Mouse (Mus musculus) embryo, embryonic 11.5 days (tissue): ENCODE data around the gene Ppp2r5c.

Experiments
- DNase-seq: peaks from one replicate; pipeline ENCODE4 v3.0.0-alpha.2; 2012; ENCODE audit warnings: low read depth, low spot score

Gene Ppp2r5c

DNA sequence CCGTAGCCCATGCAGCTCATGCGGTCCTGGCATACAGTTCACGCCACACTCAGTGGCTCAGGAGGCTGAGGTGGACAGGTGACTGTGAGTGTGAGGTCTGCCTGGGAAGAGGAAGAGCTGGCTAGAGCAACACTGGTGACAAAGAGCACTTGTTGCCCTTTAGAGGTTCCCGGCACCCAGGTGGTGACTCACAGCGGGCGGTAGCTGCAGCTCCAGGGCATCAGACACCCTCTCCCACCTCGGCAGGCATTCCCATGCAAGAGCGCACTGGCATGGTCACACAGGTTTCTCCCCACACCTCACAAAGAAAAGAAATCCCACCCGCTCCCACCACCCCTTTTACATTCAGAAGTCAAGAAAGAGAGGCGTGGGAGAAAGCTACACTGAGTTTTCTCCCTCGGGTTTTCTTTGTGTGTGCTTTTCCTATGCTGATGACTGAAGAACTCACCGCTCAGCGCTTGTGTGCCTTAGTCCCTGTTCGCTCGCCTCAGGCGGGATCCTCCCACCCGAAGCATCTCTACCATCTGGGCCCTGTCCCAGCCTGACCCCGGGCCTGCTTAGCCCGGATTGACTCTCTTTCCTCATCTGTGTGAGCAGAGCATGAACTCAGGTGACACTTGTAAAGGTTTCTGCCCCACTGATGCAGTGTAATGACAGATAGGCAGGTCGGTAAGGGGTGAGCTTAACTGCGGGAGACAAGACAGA lies 108.8 kb downstream of the Ppp2r5c start:
- DNase-seq, result no peak

DNA sequence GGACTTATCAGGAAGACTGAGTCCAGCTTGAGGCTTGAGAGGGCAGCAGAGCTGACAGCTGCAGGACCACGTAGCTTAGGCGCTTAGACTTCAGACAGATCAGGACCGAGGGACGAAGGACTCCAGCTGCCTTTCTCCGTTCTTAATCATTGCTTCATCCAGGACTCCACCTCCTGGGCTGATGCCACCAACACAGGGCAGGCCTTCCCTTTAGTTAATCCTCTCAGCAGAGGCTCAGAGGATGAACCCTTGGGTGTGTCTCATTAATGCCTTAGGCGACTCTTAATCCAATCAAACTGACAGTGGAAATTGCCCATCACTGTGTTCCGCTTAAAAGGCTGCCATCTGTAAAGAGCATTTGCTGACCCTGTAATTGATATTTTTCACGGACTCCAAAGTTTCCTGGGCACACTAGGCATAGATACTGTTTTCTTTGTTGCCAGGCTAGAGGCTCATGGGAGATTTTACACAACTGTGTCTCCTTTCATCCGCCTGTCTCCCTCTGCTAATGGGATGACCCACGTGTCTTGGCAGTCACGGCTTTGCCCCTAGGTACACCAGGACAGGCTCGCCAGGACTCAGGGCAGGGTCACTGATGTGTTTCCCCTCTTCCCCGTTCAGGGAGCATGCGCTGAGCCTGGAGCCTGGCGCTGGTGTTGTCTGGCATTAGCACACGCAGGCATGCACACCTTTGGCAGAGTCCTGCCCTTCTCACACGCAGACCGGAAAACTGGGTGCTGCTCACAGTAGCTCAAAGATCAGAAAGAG lies 110.1 kb downstream of the Ppp2r5c start:
- DNase-seq, result no peak

DNA sequence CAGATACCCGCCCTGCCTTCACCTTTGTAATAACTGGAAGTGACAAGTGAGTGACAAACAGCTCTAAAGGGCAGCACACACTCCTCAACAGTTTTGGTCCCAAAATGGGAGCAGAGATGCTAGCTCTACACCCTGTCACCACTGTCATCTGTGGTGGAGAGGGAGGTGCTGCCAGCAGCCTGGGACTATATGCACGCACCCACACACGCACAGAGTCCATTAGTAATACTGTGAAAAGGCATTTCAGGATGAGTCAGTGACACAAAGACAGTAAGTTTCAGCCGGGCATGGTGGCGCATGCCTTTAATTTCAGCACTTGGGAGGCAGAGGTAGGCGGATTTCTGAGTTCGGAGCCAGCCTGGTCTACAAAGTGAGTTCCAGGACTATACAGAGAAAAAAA lies 111.3 kb downstream of the Ppp2r5c start:
- DNase-seq, result no peak

DNA sequence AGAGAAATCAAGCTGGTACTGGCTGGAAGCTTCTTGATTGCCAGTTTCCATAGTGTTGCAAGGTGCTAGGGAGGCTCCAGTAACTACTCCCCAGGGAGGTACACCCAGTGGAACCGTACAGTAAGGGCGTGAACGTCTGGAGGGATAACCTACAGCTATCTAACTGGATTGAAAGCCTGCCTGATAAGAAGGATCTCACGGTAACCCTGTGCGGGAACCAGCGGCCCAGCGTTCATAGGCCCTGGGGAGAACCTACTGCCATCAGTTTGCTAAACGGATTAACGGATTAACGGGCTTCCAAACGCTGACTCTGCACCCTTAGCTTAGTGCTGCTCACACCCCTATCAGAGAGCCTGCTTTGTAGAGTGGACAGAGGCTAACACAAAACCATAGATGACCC lies 116.5 kb downstream of the Ppp2r5c start:
- DNase-seq, result no peak

DNA sequence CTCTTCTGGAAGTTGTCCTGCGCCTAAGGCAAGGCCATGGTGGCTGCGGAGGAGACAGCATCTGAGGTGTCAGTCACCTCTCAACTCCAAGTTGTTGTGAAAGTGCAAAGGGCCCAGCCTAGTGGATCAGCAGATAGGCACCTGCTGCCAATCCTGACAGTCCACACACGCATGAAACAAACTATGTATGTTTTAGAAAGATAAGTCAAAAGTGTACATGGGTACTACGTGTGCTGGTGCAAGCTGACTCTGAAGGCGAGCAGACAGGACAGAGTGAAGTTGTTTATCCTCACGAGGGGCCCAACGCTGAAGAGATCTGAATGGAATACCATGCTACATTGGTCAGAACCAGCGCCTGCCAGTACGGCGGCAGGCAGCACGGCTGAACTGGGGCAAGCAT lies 117.9 kb downstream of the Ppp2r5c start:
- no peak for DNase-seq

DNA sequence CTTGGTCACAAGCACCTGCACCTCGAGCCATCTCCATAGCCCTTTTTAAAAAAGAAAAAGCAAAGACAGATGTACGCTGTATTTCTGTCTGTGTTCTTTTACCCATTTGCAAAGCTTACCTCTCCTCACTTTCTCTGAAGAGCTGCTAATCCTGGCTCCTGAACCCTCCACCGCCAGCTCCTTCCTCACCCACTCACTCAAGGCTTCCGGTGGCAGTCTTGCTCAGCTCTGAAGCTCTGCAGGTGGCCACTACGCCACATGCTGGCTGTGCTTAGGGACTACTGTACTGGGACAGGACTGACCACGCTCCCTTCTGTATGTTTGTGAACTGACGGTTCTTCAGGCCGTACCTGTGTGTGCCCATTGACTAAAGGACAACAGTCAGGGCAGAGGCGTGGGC lies 119.4 kb downstream of the Ppp2r5c start:
- no peak for DNase-seq

DNA sequence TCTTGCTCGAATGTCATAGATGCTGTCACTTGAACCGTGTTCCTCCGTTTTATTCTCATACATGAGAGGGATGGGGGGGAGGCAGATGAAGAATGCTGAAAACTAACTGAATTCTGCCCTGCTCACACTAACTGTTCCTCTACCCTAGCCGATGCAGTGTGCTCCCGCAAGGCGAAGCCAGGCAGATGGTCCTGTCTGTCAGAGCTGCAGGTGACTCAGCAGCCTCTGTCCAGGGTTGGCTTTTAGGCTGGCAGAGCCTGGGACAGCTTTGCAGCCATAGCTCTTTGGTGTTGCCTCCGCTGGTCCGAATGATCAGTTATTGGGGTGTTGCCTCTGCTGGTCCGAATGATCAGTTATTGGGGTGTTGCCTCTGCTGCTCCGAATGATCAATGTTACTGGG lies 124.1 kb downstream of the Ppp2r5c start:
- DNase-seq, result no peak

DNA sequence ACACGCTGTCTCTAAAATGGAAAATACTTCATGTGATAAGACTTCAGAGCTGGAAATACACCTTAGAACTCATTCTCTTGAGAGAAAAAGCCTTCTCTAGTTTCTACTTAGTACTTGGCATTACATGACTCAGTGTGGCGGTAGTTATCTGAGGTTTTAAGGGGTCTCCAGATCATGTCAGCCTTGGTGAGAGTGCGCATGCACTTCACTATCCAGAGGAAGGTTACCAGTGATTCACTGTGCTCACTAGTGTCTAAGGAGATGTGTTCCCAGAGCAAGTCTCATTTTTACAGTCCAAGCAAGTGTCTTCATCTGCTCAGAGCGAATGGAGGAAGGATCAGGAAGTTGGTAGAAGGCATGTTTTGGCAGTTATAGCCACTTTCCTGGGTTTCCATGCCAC lies 125.4 kb downstream of the Ppp2r5c start:
- no peak for DNase-seq

DNA sequence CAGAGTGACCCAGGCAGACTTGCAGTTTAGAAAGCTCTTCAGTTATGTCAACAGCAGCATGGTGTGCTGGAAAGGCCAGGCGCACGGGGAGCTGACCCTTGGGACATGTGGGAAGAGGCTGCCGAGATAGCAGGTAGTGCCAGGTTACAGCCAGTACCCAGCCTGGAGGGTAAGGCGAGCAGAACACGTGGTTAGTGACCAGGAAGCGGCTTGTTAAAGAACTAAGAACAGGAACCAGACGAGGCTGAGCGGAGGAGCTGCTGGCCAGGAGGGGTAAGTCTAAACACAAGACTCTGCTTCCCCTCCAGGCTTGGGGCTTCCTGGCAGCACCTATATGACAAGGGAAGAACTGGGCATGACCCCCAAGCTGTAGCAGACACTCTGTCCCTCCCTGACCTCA lies 126.7 kb downstream of the Ppp2r5c start:
- no peak for DNase-seq

DNA sequence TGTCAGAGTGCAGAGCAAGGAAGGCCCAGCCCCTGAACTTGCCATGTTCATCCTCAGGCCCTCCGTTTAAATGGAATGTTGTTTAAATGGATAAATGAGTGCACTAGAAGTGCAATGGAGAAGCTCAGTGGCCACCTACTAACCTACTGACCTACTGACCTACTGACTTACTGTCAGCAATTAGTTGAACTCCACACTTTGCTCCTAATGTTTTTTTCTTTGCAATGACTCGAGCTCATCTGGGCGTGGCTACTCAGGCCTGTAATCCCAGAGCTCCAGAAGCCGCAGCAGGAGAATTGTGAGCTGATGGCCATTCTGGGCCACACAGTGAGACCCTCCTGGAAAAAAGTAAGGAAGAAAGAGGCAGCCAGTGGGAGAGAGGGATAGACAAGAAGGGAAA lies 129.0 kb downstream of the Ppp2r5c start:
- DNase-seq, result no peak

DNA sequence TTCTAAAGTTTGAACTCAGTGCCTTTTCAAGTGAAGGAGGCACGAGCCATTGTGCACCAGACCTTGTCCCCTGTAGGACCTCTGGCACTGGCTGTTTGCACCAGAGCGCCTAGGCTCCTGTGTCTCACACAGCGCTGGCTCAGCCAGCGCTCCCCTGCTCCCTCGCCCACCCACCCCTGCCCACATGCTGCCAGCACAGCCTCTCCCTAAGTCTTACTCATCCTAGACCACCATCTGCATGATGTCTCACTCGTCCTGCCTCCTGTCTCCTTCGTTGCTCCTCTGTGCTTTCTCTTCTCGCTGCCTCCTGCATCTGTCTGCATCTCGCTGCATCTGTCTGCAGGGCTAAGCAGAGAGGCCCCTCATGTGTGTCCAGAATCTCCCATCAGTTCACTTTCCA lies 131.4 kb downstream of the Ppp2r5c start:
- no peak for DNase-seq

DNA sequence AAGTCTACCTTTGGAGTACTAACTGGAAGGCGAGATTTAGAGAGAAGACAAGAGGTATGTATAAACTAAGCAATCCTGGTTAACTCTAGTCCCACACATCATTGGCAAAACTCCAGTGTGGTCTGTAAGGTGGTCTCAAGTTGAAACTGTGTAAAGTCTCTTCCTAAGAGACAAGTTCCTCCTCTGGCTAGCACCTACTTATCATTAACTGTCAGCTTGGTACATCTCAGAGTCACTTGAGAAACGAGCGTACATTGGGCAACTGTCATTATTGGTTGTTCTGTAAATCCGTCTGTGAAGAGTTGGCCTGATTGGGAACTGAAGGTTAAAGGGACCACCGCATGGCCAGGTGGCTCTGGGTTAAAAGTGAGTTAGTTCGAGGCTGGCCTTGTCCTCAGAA lies 141.7 kb downstream of the Ppp2r5c start:
- DNase-seq, result no peak

DNA sequence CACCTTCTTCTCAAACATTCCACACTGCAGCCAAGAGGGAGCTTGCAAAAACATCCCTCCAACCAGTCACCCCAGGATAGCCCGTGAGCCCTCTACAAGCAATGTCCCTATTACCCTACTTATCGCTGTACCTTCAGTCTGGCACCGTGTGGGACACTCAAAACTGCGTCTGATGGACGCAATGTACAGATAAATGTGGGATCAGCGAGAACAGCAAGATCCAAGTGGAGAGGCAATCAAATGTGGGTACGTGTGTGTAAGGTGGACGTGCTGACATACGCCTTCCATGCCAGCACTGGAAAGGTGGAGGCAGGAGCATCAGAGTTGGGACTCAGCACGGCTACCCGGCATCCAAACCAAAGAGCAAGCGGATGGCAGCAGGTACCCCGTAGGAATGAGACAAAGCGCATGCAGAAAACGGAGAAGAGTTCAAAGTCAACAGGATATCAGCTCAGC lies 143.9 kb downstream of the Ppp2r5c start:
- no peak for DNase-seq

DNA sequence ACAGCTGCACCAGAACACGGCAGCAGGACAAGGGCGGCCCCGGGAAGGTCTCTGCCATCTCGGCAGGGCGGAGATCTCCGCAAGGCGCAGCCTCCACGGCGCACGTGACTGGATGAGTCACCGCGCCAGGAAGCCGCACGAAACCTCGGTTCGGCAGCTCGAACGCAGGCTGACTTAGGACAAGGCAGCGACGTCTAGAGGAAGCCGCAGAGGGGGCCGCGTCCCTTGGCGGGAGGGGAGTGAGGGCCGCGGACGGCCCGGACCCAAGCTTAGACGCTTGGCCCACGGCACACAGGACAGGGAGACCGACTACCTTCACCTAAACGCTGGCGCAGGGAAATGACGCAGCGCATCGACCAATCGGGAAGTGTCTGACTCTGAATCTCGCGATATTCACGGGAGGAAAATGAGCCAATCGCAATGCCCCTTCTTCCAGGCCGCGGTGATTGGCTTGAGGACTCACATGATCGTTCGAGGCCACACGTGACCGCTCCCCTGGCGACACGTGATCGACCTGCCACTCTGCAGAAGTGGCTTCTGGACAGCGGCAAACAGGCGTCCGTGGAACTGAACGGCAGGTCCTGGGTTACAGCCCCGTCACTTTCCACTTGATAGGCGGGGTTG lies 144.5 kb downstream of the Ppp2r5c start:
- DNase-seq, result peak; percentile 98

DNA sequence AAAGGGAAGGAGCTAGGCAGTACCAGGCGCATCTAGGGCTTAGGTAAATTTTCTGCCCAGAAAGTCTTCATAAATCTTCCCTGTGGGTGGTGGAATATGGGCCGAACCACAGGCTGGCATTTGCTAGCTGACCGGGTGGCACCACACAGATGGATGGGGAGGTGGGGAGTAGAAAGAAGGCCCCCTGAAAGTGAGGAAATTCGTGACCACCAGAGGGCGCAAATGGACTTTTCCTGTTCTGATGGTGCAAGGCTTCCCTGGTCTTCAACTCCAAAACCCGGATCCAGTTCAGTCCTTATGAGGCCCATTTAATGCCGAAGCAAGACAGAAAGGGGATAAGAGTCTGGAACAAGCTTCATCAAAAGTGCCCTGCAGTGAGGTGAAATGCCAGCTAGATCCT lies 151.6 kb downstream of the Ppp2r5c start:
- DNase-seq, result peak; percentile 56

DNA sequence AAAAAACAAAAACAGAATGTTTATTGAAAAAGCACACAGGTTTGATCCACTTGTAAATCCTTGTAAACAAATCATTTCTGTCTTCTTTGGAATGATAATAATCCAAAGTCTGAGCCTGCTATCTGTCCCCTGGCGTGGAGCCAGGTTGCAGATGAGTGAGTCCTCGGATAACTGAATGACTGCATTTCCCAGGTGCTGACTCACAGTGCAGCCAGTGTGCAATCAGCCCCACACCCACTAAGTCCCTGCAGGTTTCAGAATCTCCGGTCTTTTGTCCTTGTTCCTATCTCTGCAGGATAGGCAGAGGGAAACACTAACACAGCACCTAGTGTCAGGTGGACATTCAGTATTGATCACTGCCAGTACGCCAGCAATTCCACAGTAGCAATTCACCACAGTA lies 152.9 kb downstream of the Ppp2r5c start:
- DNase-seq, result no peak

DNA sequence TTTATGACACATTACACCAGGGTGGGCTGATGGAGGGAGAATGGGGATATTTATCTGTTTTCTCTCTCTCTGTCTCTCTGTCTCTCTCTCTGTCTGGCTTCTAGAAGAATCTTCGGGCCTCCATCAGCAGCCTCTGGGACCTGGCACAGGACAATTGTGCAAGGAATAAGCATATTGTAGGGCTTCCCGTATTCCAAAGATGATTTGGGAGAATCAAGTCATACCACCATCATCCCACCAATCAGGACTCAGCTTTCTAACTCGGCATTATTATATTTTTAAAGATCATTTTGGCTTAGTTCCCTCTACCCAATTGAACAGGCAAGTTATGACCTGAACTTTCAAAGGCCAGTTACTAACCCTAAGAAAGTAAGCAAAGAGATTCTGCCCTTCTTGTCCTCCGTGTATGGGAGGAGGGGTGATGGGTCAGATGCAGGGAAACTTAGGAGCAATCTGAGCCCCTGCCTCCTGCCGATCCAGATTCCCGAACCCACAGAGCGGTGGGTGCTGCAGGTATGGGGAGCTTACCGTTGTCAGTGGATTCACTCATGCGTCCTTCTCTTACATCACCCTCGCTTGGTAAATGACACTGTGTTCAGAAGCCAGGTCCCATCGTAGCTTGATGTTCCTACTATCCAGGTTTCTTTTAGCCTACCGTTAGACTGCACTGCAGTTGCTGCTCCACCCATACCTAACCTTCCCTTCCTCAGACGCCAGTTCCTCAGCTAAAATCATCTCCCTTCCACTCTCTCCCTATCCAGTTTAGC lies 153.5 kb downstream of the Ppp2r5c start:
- no peak for DNase-seq

DNA sequence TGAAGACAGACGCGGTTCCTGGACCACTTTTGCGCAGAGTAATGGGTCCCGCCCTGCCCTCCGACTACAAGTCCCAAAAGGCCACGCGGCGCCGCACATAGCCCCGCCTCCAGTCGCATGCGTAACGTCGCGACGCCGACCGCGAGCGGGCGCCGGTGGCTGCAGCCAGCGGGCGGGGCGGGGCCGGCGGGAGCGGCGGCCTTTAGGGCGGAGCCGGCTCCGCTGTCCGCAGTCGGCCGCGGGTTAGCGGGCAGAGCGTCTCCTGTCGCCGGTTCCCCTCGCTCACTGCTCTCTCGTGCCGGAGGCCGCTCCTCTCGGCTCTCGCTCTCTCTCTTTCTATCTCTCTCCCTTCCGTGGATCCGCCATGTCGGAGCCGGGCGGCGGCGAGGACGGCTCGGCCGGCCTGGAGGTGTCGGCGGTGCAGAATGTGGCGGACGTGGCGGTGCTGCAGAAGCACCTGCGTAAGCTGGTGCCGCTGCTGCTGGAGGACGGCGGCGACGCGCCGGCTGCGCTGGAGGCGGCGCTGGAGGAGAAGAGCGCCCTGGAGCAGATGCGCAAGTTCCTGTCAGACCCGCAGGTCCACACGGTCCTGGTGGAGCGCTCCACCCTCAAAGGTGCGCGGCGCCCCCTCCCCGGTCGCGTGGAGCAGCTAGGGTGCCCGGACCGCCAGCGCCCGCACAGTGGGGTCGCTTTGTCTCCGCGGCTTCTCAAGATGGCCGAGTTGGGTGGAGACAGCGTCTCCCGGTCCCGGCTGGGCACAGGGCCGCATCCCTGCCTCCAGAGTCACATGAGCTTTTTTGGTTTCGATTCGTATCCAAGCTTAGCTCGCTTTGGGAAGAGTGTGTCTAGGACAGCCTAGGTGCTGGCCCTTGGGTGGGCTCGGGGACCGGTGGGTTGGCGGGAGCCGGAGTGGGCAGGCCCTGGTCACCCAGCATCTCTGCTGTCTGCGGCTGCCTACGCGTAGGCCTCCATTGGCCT lies 154.6 kb downstream of the Ppp2r5c start, which contains the start of gene Dync1h1:
Dync1h1 (plus strand) TSS at position 212 of the 978 bp plus-strand sequence.
- DNase-seq, result peak; percentile 86

DNA sequence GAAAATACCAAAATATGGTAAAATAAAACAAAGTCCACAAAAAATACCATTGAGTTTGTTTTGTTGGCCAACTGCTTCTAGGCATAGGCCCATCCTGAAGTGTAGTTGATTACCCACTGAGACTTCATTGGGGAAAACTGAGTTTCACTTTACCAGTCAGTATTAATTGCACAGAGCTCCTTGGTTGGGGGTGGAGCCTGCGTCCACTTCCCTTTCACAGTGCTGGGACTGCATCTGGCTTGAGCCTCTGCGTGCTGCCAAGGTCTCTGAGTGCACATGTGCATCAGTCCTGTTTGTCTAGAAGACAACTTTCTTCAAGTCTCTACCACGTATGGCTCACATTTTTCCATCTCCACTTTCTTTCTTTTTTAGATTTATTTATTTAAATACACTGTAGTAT lies 159.2 kb downstream of the Ppp2r5c start:
- no peak for DNase-seq

DNA sequence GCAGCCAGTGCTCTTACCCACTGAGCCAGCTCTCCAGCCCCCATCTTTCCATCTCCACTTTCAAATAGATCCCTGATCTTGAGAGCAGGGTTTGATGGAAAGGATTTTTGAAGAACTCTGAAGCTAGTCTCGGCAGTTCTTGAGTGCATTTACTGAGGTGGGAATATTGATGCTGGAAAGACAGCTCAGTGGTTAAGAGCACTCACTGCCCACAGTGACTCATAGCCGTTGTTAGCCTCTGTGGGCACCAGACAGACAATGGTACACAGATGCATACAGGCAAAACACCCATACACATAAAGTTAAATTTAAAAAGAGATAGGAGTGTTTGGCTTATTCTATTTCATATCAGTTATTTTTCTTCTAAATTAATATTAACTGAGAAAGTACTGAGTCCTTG lies 159.8 kb downstream of the Ppp2r5c start:
- DNase-seq, result no peak
